Mouse (Mus musculus): Measurements from ENCODE around the gene Klhl3.

GRCm38 (mm10) chr13:57959806-57960205, 153.6 kb downstream of the Klhl3 start:
- TF ChIP-seq CTCF (IDR thresholded peaks at IDR 0.05; ENCODE audit: extremely low read depth, insufficient read length, insufficient replicate concordance, low read depth, low read length), result no peak
- no peak for TF ChIP-seq POLR2A (IDR thresholded peaks at IDR 0.05; ENCODE audit: low read depth, low read length)

All from small intestine, adult 2 months (tissue).